Mouse (Mus musculus): ENCODE data around the gene Hoxc13.

- TF ChIP-seq CTCF (IDR thresholded peaks at IDR 0.05; ENCODE audit: extremely low read depth, insufficient read depth, insufficient read length, insufficient replicate concordance): no peak
- TF ChIP-seq POLR2A (IDR thresholded peaks at IDR 0.05; ENCODE audit: low read depth, low read length): no peak
These were observed 1.1 kb downstream of the Hoxc13 start for GRCm38 (mm10) chr15:102922012-102922362.

Data from spleen, adult 2 months (tissue).